Mouse (Mus musculus): Measurements from ENCODE around the gene Hhat.

- TF ChIP-seq POLR2A (IDR thresholded peaks at IDR 0.05; ENCODE audit: insufficient read depth, low read depth, low read length) = no peak
- no peak for TF ChIP-seq CTCF (IDR thresholded peaks at IDR 0.05; ENCODE audit: insufficient read depth, low read depth, low read length)
Measured at GRCm38 (mm10) chr1:192754268-192754667, 16.8 kb downstream of the Hhat start.

Measured in olfactory bulb, adult 2 months (tissue).